Mouse (Mus musculus) hindbrain, embryonic 12.5 days (tissue): Measurements from ENCODE around the gene Helt. TPM values are rescaled to one million over a fixed set of nuclear protein-coding genes. Genes with fewer than 3 reads are reported as not detected.

Experiments
- ATAC-seq: fragments of 200-750 bp; cut with Nextera tagmentation; 2 replicates; pipeline ENCODE4 v1.8.0; 2017; ENCODE audit warnings: moderate TSS enrichment; ENCODE audit not compliant: low FRiP score
- H3K27ac ChIP-seq: fragments of 300-500 bp; sonication (generic); 2 replicates; pipeline ENCODE4 v1.5.1; 2016; ENCODE audit warnings: mild to moderate bottlenecking
- H3K27me3 ChIP-seq: fragments of 300-500 bp; sonication (generic); 2 replicates; pipeline ENCODE4 v1.6.1; 2016; ENCODE audit warnings: mild to moderate bottlenecking
- H3K36me3 ChIP-seq: fragments of 300-500 bp; sonication (generic); 2 replicates; pipeline ENCODE4 v1.6.1; 2016; ENCODE audit warnings: mild to moderate bottlenecking
- H3K4me1 ChIP-seq: fragments of 300-500 bp; sonication (generic); 2 replicates; pipeline ENCODE4 v1.6.1; 2016
- H3K4me2 ChIP-seq: fragments of 300-500 bp; sonication (generic); replicated peaks from 2 replicates; pipeline ENCODE4 v1.6.1; 2016; ENCODE audit warnings: mild to moderate bottlenecking
- H3K4me3 ChIP-seq: fragments of 300-500 bp; sonication (generic); 2 replicates; pipeline ENCODE4 v1.5.1; 2016; ENCODE audit warnings: mild to moderate bottlenecking
- H3K9ac ChIP-seq: fragments of 300-500 bp; sonication (generic); 2 replicates; pipeline ENCODE4 v1.6.1; 2016; ENCODE audit warnings: mild to moderate bottlenecking, moderate library complexity
- H3K9me3 ChIP-seq: fragments of 300-500 bp; sonication (generic); replicated peaks from 2 replicates; pipeline ENCODE4 v1.6.1; 2016; ENCODE audit warnings: mild to moderate bottlenecking
- WGBS: fragments of 180-500 bp; shearing (Covaris S2); methylation state at CpG from one replicate; pipeline ENCODE4 v1.1.7; 2016; 5-methylcytosine and 5-hydroxymethylcytosine counted together
- polyA plus RNA-seq: library from polyadenylated mRNA; unstranded; fragments of >200 nt; fragmentation: Nextera tagmentation; extraction: Ambion mirVana; gene quantifications from 2 replicates; pipeline ENCODE4 v1.2.1, GENCODE M21; 2016

Helt gene
- polyA plus RNA-seq = 1.2 and 2.8 TPM in 2 replicates

DNA sequence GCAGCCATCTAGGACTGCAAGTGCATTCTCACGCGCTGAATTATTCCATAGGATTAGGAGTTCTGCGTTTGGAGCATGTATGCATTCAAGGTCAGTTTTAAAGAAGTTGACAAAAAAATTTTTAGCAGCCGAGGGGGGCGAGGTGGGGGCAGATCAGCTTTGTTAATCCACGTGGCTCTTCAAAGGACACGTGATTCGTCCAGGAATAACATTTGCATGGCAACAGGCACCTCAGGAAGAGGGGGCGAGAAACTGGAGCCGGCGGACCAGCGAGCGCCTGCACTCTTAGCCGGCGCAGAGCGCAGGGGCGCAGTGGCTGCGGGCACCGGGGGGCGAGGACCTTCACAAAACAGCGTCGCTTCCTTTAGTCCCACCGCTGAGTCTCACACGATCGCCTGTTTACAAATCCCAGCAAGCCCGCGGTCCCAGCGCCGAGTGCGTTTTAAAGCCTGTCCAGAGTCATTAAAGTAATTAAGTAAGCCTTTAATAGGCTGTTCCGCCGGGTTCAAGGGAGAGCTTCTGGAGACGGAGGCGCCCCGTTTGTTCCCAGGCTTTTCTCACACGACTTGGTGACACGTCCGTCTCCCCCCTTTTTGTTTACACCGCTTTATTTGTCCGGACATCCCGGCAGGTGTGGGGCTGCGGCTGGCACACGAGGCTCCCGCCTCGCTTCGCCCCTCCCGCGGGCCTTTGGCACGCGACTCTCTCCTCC, at the start of gene Helt:
TSS of gene Helt (minus strand) at position 491 of the 712 bp plus-strand sequence.
- WGBS = 1% methylated on average over 50 of the region's 50 CpGs
- Histone ChIP-seq H3K9me3 (no peaks in the 10 kb centered on the region), H3K4me3 (no peak within 1 kb of the TSS), H3K27me3 (peaks cover 95% of the 10 kb centered on the region), H3K4me1 (peaks cover 13% of the 10 kb centered on the region), H3K36me3 (no peaks in the 10 kb centered on the region), H3K9ac (no peak within 1 kb of the TSS), H3K4me2 (peak within 1 kb of the TSS; percentile 25), H3K27ac (no peak within 1 kb of the TSS)
- no peak for ATAC-seq

GRCm38 (mm10) chr8:46342272-46342671, 47.8 kb upstream of the Helt start:
- H3K4me1 ChIP-seq = no peaks in the 10 kb centered on the region
- no peak overlapping the region for H3K4me2 ChIP-seq
- 83% methylated on average over 13 of the region's 13 CpGs for WGBS
- no peaks in the 10 kb centered on the region for H3K9me3 ChIP-seq
- ATAC-seq = no peak
- H3K27ac ChIP-seq = no peak overlapping the region
- H3K27me3 ChIP-seq = no peaks in the 10 kb centered on the region
- H3K36me3 ChIP-seq = no peaks in the 10 kb centered on the region
- no peak overlapping the region for H3K4me3 ChIP-seq
- H3K9ac ChIP-seq = no peak overlapping the region

GRCm38 (mm10) chr8:46340381-46341273, 46.2 kb upstream of the Helt start:
- Histone ChIP-seq H3K4me1 (no peaks in the 10 kb centered on the region), H3K27ac (no peak overlapping the region), H3K4me2 (no peak overlapping the region), H3K9ac (no peak overlapping the region), H3K27me3 (no peaks in the 10 kb centered on the region), H3K36me3 (no peaks in the 10 kb centered on the region), H3K9me3 (no peaks in the 10 kb centered on the region), H3K4me3 (no peak overlapping the region)
- 84% methylated on average over 14 of the region's 14 CpGs for WGBS
- no peak for ATAC-seq

GRCm38 (mm10) chr8:46339317-46339716, 44.8 kb upstream of the Helt start:
- Histone ChIP-seq H3K4me1 (no peaks in the 10 kb centered on the region), H3K4me3 (no peak overlapping the region), H3K9me3 (no peaks in the 10 kb centered on the region), H3K27ac (no peak overlapping the region), H3K27me3 (no peaks in the 10 kb centered on the region), H3K36me3 (no peaks in the 10 kb centered on the region), H3K9ac (no peak overlapping the region), H3K4me2 (no peak overlapping the region)
- ATAC-seq = no peak
- WGBS = 84% methylated on average over 5 of the region's 5 CpGs

- Histone ChIP-seq H3K4me2 (no peak overlapping the region), H3K9ac (no peak overlapping the region), H3K4me3 (no peak overlapping the region), H3K9me3 (no peaks in the 10 kb centered on the region), H3K36me3 (no peaks in the 10 kb centered on the region), H3K27ac (no peak overlapping the region), H3K27me3 (no peaks in the 10 kb centered on the region), H3K4me1 (peaks cover 5% of the 10 kb centered on the region; the same call in 1 of the 2 replicates)
- no peak for ATAC-seq
- WGBS = 92% methylated on average over 8 of the region's 8 CpGs
Measured at GRCm38 (mm10) chr8:46336351-46336750, 41.9 kb upstream of the Helt start.

DNA sequence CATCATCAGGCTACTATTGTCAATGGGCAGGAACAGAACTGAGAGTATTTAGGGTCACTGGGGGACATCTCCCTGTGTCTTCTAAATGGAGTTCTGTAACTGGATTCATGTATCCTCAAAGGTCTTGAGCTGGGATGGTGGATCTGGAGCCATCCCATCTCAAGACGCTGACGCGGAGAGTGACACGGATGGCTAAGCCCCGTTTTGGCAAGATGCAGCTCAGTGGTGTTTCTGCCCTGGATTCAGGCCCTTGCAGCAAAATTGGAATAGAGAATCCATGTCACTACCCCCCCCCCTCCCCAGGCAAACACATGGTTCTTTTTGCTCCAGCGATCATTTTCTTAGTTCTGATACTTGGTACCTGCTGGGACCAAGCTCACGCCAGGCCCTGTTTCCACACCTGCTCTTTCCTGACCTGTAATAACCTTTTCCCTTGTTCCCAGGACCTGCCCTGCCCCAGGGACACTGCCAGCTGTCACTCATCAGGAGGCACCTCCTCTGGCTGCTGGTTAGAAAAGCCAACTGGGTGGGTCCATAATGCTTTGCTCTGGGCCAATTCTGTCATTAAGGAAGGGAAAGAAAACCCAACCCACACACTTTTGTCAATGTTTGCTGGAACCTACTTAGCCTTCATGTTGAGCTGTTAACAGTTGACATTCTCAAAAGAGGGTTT, 38.1 kb upstream of the Helt start:
- Histone ChIP-seq H3K4me1 (peaks cover 5% of the 10 kb centered on the region; the same call in 1 of the 2 replicates), H3K4me3 (no peak overlapping the region), H3K4me2 (no peak overlapping the region), H3K27me3 (no peaks in the 10 kb centered on the region), H3K9me3 (no peaks in the 10 kb centered on the region), H3K9ac (no peak overlapping the region), H3K27ac (no peak overlapping the region), H3K36me3 (no peaks in the 10 kb centered on the region)
- ATAC-seq = no peak
- 81% methylated on average over 7 of the region's 7 CpGs for WGBS

GRCm38 (mm10) chr8:46331801-46332200, 37.3 kb upstream of the Helt start:
- ATAC-seq = no peak
- no peak overlapping the region for H3K9ac ChIP-seq
- peaks cover 5% of the 10 kb centered on the region; the same call in 1 of the 2 replicates for H3K4me1 ChIP-seq
- no peak overlapping the region for H3K4me2 ChIP-seq
- WGBS = 77% methylated on average over 5 of the region's 5 CpGs
- no peak overlapping the region for H3K27ac ChIP-seq
- no peaks in the 10 kb centered on the region for H3K9me3 ChIP-seq
- no peak overlapping the region for H3K4me3 ChIP-seq
- no peaks in the 10 kb centered on the region for H3K27me3 ChIP-seq
- no peaks in the 10 kb centered on the region for H3K36me3 ChIP-seq

- Histone ChIP-seq H3K4me3 (no peak overlapping the region), H3K4me2 (no peak overlapping the region), H3K9ac (no peak overlapping the region), H3K27me3 (no peaks in the 10 kb centered on the region), H3K27ac (no peak overlapping the region), H3K9me3 (0 out of 2 replicates have a peak, but pooled peaks cover 3% of the 10 kb centered on the region), H3K4me1 (peaks cover 5% of the 10 kb centered on the region; the same call in 1 of the 2 replicates), H3K36me3 (no peaks in the 10 kb centered on the region)
- WGBS = 86% methylated on average over 4 of the region's 4 CpGs
- no peak for ATAC-seq
Measured at GRCm38 (mm10) chr8:46329396-46329795, 34.9 kb upstream of the Helt start.

DNA sequence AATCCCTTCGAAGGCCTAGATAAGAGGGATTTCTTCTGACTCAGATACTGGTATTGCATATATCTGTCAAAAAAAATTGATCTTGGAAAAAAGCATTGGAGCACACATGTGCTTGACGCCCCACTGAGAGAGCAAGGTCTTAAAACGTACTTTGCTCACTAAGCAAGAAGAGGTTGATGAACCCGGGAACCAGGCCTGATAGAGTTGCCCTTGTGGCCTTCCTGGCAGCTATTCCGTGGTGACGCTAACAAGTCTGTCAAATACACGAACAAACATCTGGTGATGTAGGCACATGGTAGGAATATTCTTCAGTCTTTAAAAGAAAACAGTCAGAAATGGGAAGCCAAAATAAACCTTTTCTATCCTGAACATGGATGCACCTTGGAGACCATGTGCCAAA, 32.8 kb upstream of the Helt start:
- H3K27ac ChIP-seq = no peak overlapping the region
- no peak overlapping the region for H3K4me2 ChIP-seq
- no peaks in the 10 kb centered on the region for H3K36me3 ChIP-seq
- H3K4me1 ChIP-seq = no peaks in the 10 kb centered on the region
- 81% methylated on average over 7 of the region's 7 CpGs for WGBS
- ATAC-seq = no peak
- H3K4me3 ChIP-seq = no peak overlapping the region
- H3K9ac ChIP-seq = no peak overlapping the region
- H3K27me3 ChIP-seq = no peaks in the 10 kb centered on the region
- 0 out of 2 replicates have a peak, but pooled peaks cover 3% of the 10 kb centered on the region for H3K9me3 ChIP-seq

GRCm38 (mm10) chr8:46326715-46327114, 32.2 kb upstream of the Helt start:
- H3K4me1 ChIP-seq = no peaks in the 10 kb centered on the region
- ATAC-seq = no peak
- no peaks in the 10 kb centered on the region for H3K36me3 ChIP-seq
- H3K27ac ChIP-seq = no peak overlapping the region
- H3K4me2 ChIP-seq = no peak overlapping the region
- 0 out of 2 replicates have a peak, but pooled peaks cover 3% of the 10 kb centered on the region for H3K9me3 ChIP-seq
- H3K27me3 ChIP-seq = no peaks in the 10 kb centered on the region
- H3K4me3 ChIP-seq = no peak overlapping the region
- no peak overlapping the region for H3K9ac ChIP-seq
- WGBS = 92% methylated on average over 5 of the region's 5 CpGs

- H3K27ac ChIP-seq = no peak overlapping the region
- ATAC-seq = no peak
- H3K36me3 ChIP-seq = no peaks in the 10 kb centered on the region
- no peak overlapping the region for H3K4me3 ChIP-seq
- 0 out of 2 replicates have a peak, but pooled peaks cover 3% of the 10 kb centered on the region for H3K9me3 ChIP-seq
- no peak overlapping the region for H3K9ac ChIP-seq
- H3K27me3 ChIP-seq = no peaks in the 10 kb centered on the region
- H3K4me2 ChIP-seq = no peak overlapping the region
- 86% methylated on average over 5 of the region's 5 CpGs for WGBS
- no peaks in the 10 kb centered on the region for H3K4me1 ChIP-seq
Measured at GRCm38 (mm10) chr8:46324676-46325075, 30.2 kb upstream of the Helt start.

DNA sequence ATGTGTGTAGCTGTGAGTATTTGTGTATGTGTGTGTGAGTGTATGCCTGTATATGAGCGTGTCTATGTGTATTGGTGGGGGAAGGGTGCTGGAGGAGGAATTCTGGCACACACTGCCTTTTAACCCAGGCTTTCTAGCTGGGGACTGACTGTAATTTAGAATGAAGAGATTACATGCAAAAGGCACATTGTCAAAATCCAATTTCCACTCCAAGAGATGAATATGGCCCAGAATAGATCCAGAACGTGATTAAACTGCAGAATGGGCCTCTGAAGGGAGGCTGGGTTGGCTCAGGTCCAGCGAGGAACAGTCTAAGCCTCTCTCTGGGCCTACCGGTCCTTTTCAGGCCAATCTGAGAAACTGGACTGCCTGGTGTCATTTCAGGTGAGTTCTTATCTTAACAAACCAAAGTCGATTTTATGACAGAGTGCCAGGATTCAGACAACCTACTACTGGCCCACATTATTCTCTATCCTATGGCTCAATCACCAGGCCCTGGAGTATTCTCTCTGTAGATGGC, 29.3 kb upstream of the Helt start:
- Histone ChIP-seq H3K4me1 (no peaks in the 10 kb centered on the region), H3K4me3 (no peak overlapping the region), H3K9ac (no peak overlapping the region), H3K27me3 (no peaks in the 10 kb centered on the region), H3K36me3 (no peaks in the 10 kb centered on the region), H3K9me3 (0 out of 2 replicates have a peak, but pooled peaks cover 3% of the 10 kb centered on the region), H3K4me2 (no peak overlapping the region), H3K27ac (no peak overlapping the region)
- ATAC-seq = no peak
- 84% methylated on average over 5 of the region's 5 CpGs for WGBS
